Mouse (Mus musculus) liver, adult 2 months (tissue): ENCODE data around the gene Oas2.

Experiments
- CTCF ChIP-seq: fragments of 200-500 bp; IDR thresholded peaks from 2 replicates; pipeline ENCODE4 v1.5.1; 2011; ENCODE audit warnings: low read depth, low read length, control low read depth
- POLR2A ChIP-seq: fragments of 200-500 bp; IDR thresholded peaks from 2 replicates; pipeline ENCODE4 v1.6.1; 2011; ENCODE audit warnings: low read length, control low read depth; ENCODE audit not compliant: insufficient read depth; ENCODE audit errors: extremely low read depth

GRCm38 (mm10) chr5:120693931-120694694 lies 55.5 kb downstream of the Oas2 start:
- no peak for TF ChIP-seq CTCF
- TF ChIP-seq POLR2A = no peak
